Mouse (Mus musculus) neural tube, embryonic 14.5 days (tissue): ENCODE measurements around the gene Osm. TPM values are rescaled to one million over a fixed set of nuclear protein-coding genes. Genes with fewer than 3 reads are reported as not detected.

Experiments used
- ATAC-seq: fragments of 200-750 bp; cut with Nextera tagmentation; 2 replicates; pipeline ENCODE4 v1.8.0; 2017; ENCODE audit warnings: low read depth, mild to moderate bottlenecking, moderate TSS enrichment, moderate library complexity
- H3K27ac ChIP-seq: fragments of 300-500 bp; sonication (generic); 2 replicates; pipeline ENCODE4 v1.5.1; 2014; ENCODE audit warnings: low read depth, mild to moderate bottlenecking, control low read depth, low read length, moderate library complexity, mixed read lengths
- H3K27me3 ChIP-seq: fragments of 300-500 bp; sonication (generic); 2 replicates; pipeline ENCODE4 v1.6.1; 2014; ENCODE audit warnings: low read length; ENCODE audit not compliant: control insufficient read depth, insufficient read depth
- H3K36me3 ChIP-seq: fragments of 300-500 bp; sonication (generic); 2 replicates; pipeline ENCODE4 v1.6.1; 2014; ENCODE audit warnings: low read length, mixed read lengths; ENCODE audit not compliant: control insufficient read depth, insufficient read depth
- H3K4me1 ChIP-seq: fragments of 300-500 bp; sonication (generic); 2 replicates; pipeline ENCODE4 v1.6.1; 2014; ENCODE audit warnings: low read length; ENCODE audit not compliant: control insufficient read depth, insufficient read depth
- H3K4me2 ChIP-seq: fragments of 300-500 bp; sonication (generic); 2 replicates; pipeline ENCODE4 v1.6.1; 2014; ENCODE audit warnings: mild to moderate bottlenecking, low read depth, low read length, control low read depth
- H3K4me3 ChIP-seq: fragments of 300-500 bp; sonication (generic); 2 replicates; pipeline ENCODE4 v1.5.1; 2014; ENCODE audit warnings: low read depth, low read length, control low read depth, mixed read lengths
- H3K9ac ChIP-seq: fragments of 300-500 bp; sonication (generic); replicated peaks from 2 replicates; pipeline ENCODE4 v1.6.1; 2014; ENCODE audit warnings: low read depth, mild to moderate bottlenecking, control low read depth, low read length, mixed read lengths
- H3K9me3 ChIP-seq: fragments of 300-500 bp; sonication (generic); 2 replicates; pipeline ENCODE4 v1.6.1; 2016; ENCODE audit warnings: low read length; ENCODE audit not compliant: control insufficient read depth
- WGBS: fragments of 180-500 bp; shearing (Covaris S2); extraction: QIAGEN DNeasy Blood & Tissue Kit; methylation state at CpG from one replicate; pipeline ENCODE4 v1.1.7; 2014; 5-methylcytosine and 5-hydroxymethylcytosine counted together
- polyA plus RNA-seq: library from polyadenylated mRNA; unstranded; fragments of >200 nt; fragmentation: Nextera tagmentation; extraction: Ambion mirVana; gene quantifications from 2 replicates; pipeline ENCODE4 v1.2.1, GENCODE M21; 2014

Osm gene
- polyA plus RNA-seq, 1 experiment from 2014 or later: 0.12 TPM

DNA sequence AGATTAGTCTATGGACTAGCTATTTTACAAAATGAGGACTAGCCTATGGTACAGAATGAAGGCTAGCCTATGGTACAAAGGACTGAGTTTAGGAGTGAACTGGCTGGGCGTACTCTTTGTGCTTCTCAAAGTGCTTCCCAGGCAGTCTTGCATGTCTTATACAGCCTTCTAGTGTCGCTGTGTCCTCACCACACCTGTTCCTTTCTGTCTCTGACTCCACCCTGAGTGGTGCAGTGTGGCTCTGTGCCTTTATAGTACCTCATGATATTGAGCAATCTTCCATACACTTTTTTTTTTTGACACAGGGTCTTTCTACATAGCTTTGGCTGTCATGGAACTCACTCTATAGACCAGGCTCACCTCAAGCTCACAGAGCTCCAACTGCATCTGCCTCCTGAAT lies 4.8 kb upstream of the Osm start:
- no peak overlapping the region for H3K27ac ChIP-seq
- no peak overlapping the region for H3K4me2 ChIP-seq
- no peaks in the 10 kb centered on the region for H3K9me3 ChIP-seq
- no peak for ATAC-seq
- H3K4me3 ChIP-seq: no peak overlapping the region
- no peaks in the 10 kb centered on the region for H3K27me3 ChIP-seq
- H3K4me1 ChIP-seq: no peaks in the 10 kb centered on the region
- WGBS: 92% methylated on average over 2 of the region's 2 CpGs
- H3K36me3 ChIP-seq: no peaks in the 10 kb centered on the region
- no peak overlapping the region for H3K9ac ChIP-seq

DNA sequence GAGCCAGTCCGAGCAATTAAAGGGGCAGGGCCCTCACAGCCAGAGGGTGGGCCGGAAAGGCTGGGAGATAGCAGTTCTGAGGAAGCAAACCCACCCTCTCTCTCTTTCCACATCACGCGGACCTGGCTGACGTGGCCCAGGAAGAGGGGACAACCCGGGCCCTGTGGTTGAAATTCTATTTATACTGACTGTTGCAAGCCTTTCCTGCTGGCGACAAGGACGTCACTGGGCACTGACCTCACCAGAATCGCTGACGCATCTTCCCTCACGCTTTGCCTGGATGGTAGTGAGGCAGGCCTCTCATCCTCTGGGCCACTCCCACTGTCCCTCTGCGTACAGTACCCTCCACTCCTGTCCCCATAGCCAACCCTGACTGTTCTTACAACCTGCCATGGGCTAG lies 3.6 kb upstream of the Osm start:
- H3K4me1 ChIP-seq: no peaks in the 10 kb centered on the region
- no peak for ATAC-seq
- H3K9me3 ChIP-seq: no peaks in the 10 kb centered on the region
- no peak overlapping the region for H3K4me3 ChIP-seq
- H3K27ac ChIP-seq: no peak overlapping the region
- 70% methylated on average over 12 of the region's 12 CpGs for WGBS
- H3K27me3 ChIP-seq: no peaks in the 10 kb centered on the region
- H3K4me2 ChIP-seq: no peak overlapping the region
- H3K36me3 ChIP-seq: no peaks in the 10 kb centered on the region
- no peak overlapping the region for H3K9ac ChIP-seq

DNA sequence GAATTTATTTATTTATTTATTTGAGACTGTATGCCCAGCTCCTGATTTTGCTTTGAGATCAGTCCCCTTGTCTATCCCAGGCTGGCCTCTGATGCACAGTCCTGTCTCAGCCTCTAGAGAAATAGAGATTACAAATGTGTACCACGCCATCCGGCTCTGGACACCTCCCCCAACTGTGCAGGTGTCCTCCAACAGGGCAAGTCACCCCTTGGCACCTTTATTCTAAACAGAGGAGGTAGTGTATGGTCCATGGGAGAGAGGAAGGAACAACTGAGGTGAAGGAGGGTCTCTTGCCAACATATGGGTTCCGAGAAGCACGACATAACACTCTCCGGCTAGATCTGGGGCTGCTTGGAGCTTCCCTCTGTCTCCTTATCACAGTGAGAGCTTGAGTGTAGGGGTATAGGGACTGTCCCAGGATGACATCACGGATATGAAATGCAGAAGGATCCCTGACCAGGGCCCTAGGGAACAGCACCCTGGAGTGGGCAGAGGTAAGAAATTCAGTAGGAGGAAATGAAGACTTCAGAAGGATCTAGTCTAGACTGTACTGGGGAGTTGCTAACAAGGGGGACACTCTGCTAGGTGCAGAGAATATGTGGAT lies 1.1 kb upstream of the Osm start:
- no peak overlapping the region for H3K4me3 ChIP-seq
- no peak overlapping the region for H3K27ac ChIP-seq
- H3K9me3 ChIP-seq: no peaks in the 10 kb centered on the region
- no peak overlapping the region for H3K4me2 ChIP-seq
- no peaks in the 10 kb centered on the region for H3K4me1 ChIP-seq
- H3K9ac ChIP-seq: no peak overlapping the region
- 91% methylated on average over 6 of the region's 6 CpGs for WGBS
- no peak for ATAC-seq
- H3K36me3 ChIP-seq: no peaks in the 10 kb centered on the region
- H3K27me3 ChIP-seq: no peaks in the 10 kb centered on the region

DNA sequence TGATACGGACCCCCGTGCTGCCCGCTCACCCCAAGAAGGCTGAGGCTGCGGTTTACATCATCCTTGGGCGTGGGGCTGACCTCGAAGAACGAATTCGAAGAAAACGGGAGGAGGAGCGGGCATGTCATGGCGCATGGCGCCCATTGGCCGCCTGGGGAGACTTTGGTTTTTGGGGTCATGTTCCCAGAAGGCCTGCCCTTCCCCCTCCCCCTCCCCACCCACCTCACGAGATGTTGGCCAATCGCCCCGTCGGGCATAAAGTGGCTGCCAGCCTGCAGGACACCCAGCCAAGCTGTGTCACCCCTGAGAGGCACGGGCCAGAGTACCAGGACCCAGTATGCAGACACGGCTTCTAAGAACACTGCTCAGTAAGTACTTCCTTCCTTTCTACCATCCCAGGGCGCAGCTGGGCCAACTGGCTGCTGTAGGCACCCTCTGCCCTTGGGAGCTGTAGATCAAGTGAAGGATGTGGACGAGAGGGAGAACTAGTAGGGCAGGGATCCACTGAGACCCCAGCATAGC lies 387 bp downstream of the Osm start:
- H3K27me3 ChIP-seq: no peaks in the 10 kb centered on the region
- no peak for ATAC-seq
- no peak overlapping the region for H3K4me2 ChIP-seq
- no peaks in the 10 kb centered on the region for H3K9me3 ChIP-seq
- no peak overlapping the region for H3K27ac ChIP-seq
- no peaks in the 10 kb centered on the region for H3K4me1 ChIP-seq
- WGBS: 93% methylated on average over 21 of the region's 21 CpGs
- no peak overlapping the region for H3K9ac ChIP-seq
- H3K36me3 ChIP-seq: no peaks in the 10 kb centered on the region
- H3K4me3 ChIP-seq: no peak overlapping the region

DNA sequence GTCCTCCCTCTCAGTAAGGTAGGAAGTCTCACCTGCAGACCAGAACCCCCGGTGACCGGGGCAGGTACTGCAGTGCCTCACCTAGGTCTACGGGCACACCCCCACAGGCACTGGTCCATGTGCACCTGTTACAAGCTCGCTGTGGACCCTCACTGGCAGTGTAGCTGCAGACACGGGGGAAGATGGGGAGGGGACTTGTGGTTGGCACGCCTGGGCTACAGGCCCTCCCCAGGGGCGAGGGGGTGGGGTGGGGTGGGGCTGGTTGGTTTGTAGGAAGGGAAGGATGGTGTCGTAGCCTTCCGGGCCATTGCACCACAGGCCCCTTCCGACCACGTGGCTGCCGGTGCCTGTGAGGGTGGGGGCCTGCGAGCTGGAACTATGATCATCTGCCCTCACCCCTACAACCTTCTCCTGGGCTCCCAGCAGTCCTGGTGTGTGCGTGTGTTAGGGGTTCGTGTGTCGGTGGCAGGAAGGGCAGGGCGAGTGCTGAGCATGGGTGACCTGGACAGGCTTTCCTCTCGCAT lies 1.2 kb downstream of the Osm start:
- no peaks in the 10 kb centered on the region for H3K4me1 ChIP-seq
- H3K4me2 ChIP-seq: no peak overlapping the region
- H3K4me3 ChIP-seq: no peak overlapping the region
- ATAC-seq: no peak
- WGBS: 86% methylated on average over 18 of the region's 18 CpGs
- no peaks in the 10 kb centered on the region for H3K36me3 ChIP-seq
- no peaks in the 10 kb centered on the region for H3K27me3 ChIP-seq
- no peaks in the 10 kb centered on the region for H3K9me3 ChIP-seq
- H3K9ac ChIP-seq: no peak overlapping the region
- no peak overlapping the region for H3K27ac ChIP-seq

DNA sequence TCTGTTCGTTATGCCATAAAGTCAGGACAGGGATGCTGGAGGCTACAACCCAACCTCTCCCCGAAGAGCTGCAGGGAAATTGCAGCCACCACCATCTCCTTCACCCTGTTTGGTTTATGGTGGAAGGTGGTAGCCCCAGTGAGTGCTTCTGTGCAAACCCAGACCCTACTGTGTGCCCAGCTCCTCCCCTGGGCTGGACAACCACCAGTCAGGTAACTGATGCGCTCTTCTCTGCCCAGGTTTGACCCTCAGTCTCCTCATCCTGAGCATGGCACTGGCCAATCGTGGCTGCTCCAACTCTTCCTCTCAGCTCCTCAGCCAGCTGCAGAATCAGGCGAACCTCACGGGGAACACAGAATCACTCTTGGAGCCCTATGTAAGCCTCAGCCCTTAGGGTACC lies 1.9 kb downstream of the Osm start:
- H3K27ac ChIP-seq: no peak overlapping the region
- no peak overlapping the region for H3K9ac ChIP-seq
- WGBS: 89% methylated on average over 6 of the region's 6 CpGs
- no peaks in the 10 kb centered on the region for H3K4me1 ChIP-seq
- no peak overlapping the region for H3K4me3 ChIP-seq
- H3K27me3 ChIP-seq: no peaks in the 10 kb centered on the region
- no peaks in the 10 kb centered on the region for H3K36me3 ChIP-seq
- no peak for ATAC-seq
- H3K9me3 ChIP-seq: no peaks in the 10 kb centered on the region
- no peak overlapping the region for H3K4me2 ChIP-seq

DNA sequence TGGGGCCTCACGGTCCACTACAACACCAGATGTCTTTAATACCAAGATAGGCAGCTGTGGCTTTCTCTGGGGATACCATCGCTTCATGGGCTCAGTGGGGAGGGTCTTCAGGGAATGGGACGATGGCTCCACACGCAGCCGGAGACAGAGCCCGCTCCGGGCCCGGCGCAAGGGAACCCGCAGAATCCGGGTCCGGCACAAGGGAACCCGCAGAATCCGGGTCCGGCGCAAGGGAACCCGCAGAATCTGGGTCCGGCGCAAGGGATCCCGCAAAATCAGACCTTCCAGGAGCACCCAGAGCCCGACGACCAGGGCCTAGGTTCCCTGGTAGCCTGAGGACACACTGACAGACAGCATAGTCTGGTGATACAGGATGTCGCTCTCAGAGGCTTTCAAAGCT lies 3.5 kb downstream of the Osm start:
- Histone ChIP-seq H3K4me2 (no peak overlapping the region), H3K36me3 (no peaks in the 10 kb centered on the region), H3K27me3 (no peaks in the 10 kb centered on the region), H3K9me3 (no peaks in the 10 kb centered on the region), H3K4me1 (no peaks in the 10 kb centered on the region), H3K27ac (no peak overlapping the region), H3K9ac (no peak overlapping the region), H3K4me3 (no peak overlapping the region)
- ATAC-seq: no peak
- WGBS: 90% methylated on average over 23 of the region's 23 CpGs

DNA sequence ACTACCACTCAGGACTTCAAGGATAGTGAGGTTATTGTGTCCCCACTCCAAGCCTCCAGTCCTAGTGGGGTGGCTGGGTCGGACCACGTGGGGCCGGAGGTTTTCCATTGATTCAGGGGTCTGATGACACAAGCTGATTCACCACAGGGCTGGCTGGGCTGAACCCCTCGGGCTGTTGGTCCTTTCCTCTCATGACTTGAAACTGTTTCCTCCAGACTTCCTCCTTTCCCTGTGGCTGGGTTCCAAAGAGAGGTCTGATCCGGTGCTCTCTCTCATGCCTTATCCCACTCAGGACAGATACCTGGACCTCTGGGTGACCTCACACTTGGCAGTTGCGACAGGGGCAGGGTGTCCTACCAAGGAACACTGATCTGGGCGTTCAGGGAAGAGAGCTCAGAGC lies 3.9 kb downstream of the Osm start:
- Histone ChIP-seq H3K4me3 (no peak overlapping the region), H3K4me1 (no peaks in the 10 kb centered on the region), H3K4me2 (no peak overlapping the region), H3K9me3 (no peaks in the 10 kb centered on the region), H3K36me3 (no peaks in the 10 kb centered on the region), H3K27me3 (no peaks in the 10 kb centered on the region), H3K27ac (no peak overlapping the region), H3K9ac (no peak overlapping the region)
- ATAC-seq: no peak
- 80% methylated on average over 7 of the region's 7 CpGs for WGBS

DNA sequence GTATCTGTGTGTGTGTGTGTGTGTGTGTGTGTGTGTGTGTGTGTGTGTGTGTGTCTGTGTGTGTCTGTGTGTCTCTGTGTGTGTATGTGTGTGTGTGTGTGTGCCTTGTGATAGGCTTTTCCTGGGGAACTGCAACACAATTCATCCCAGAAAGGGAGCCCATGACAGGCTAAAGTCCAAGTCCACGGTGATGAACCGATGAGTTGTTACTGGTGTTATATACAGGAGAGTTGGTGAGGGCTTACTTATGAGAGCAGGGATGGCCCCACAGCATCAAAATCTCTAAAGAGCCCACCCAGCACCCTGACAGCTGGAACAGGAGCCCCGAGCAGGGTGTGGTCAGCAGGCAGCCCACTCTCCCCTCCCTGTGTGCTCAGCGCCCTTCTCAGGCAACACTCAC lies 5.0 kb downstream of the Osm start:
- no peak overlapping the region for H3K9ac ChIP-seq
- no peak for ATAC-seq
- no peak overlapping the region for H3K27ac ChIP-seq
- no peaks in the 10 kb centered on the region for H3K9me3 ChIP-seq
- H3K4me3 ChIP-seq: no peak overlapping the region
- 78% methylated on average over 4 of the region's 4 CpGs for WGBS
- no peaks in the 10 kb centered on the region for H3K27me3 ChIP-seq
- no peaks in the 10 kb centered on the region for H3K4me1 ChIP-seq
- H3K36me3 ChIP-seq: no peaks in the 10 kb centered on the region
- H3K4me2 ChIP-seq: no peak overlapping the region
